Mouse (Mus musculus) thymus, adult 18-20 months (tissue): ENCODE measurements around the gene Hs6st1.
"Not testable (repeated sequence)": the region's sequence is repeated elsewhere in the genome, so short reads cannot be mapped to it uniquely, and the experiment has no call there.

ENCODE experiments used
- DNase-seq, 2 experiments: peaks; one replicate each; pipeline ENCODE4 v3.0.0; 2022; ENCODE audit warnings: mixed read lengths in 2 of 2

Gene Hs6st1

DNA sequence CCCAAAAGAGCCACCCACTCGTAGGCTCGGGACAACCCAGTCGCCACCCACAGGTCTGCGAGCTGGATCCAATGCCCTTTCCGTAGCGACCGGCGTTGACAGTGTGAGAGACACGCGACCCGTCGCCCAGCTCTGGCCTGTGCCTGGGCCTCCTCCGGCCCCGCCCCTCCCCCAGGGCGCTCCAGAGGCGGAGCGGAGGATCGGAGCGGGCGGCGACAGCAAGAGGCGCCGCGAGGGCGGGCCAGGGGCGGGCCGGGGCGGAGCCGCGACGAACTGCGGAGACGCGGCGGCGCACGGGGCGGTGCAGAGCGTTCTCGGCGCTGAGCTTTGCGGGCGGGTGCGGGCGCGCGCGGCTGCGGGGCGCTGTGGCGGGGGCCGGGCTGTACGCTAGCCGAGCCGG, at the start of gene Hs6st1:
TSS of gene Hs6st1 (plus strand) at position 325 of the 400 bp plus-strand sequence.
- DNase-seq = peak; percentile 85 to 87

- no peak for DNase-seq
These were observed 49.6 kb upstream of the Hs6st1 start for GRCm38 (mm10) chr1:36018617-36019016.

DNA sequence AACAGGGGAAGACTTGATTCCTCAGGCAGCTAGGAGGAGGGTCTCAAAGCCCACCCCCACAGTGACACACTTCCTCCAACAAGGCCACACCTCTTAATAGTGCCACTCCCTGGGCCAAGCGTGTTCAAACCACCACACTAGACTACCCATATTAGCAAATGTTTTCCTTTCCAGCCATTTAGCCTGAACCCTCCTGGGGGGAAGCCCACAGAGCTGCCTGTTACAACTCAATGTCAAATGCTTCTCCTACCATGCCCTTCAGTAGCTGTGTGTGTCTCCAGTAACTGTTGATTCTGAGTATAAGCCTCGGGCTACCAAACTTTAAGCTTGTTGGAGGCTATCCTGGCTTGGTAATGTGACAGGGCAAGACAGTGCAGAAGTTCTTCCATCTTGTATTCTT, 49.0 kb upstream of the Hs6st1 start:
- DNase-seq = no peak

- no peak for DNase-seq
These were observed 47.9 kb upstream of the Hs6st1 start for GRCm38 (mm10) chr1:36020315-36020714.

DNA sequence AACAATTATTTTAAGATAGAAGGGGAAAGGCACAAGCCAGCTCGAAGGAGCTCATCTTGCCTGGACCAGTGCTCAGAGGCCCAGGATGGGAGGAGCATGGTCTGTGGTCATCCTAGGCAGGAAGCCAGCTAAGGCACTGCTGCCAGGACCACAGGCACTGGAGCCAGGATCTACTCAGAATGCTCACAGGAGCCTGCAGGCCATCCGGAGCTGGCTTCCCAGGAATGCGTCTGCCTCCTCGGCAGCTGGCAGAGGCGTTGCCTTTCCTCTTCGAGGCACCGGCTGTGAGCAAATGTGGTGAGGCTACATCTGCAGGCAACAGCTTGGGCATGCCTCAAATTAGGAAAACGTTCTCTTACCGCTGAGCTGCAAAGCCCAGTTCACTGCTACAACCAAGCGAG, 37.8 kb upstream of the Hs6st1 start:
- DNase-seq = no peak

- DNase-seq = no peak
These were observed 29.4 kb upstream of the Hs6st1 start for GRCm38 (mm10) chr1:36038769-36039168.

- no peak for DNase-seq
These were observed 26.1 kb upstream of the Hs6st1 start for GRCm38 (mm10) chr1:36042072-36042471.

DNA sequence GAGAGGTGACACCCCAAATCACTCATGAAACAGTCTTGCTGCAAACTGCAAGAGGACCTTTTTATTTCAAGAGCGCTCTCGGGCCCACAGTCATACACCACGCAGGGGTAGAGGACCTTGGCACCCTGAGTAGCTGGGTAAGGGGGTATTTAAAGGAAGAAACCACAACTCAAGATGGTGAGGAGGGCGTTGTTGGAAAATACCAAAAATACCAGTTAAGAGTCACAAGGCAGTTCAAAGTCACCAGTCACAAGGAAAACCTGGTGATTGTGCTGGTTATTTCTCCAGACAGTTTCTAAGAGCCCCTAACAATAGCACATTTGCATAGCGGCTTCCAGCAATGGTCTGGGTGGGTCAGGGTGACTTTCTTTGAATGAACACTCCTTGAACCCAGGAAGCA, 24.4 kb upstream of the Hs6st1 start:
- not testable (repeated sequence) for DNase-seq

- no peak for DNase-seq
These were observed 23.9 kb upstream of the Hs6st1 start for GRCm38 (mm10) chr1:36044288-36044687.

- DNase-seq = no peak
These were observed 15.5 kb upstream of the Hs6st1 start for GRCm38 (mm10) chr1:36052672-36053071.

DNA sequence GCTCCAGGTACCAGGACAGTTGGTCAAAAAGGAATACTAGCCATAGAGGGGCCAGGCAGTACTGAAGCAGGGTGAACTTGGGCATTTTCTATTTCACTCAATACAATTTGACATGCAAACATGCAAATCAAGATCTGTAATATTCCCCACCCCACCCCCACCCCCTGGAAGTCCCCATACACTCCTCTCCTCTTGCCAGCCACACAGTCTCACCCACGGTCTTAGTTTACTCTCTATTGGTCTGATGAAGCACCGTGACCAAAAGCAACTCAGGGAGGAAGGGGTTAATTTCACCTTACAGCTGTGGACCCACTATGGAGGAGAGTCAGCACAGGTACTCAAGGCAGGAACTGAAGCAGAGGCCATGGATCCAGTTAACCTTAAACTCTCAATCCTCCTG, 14.6 kb upstream of the Hs6st1 start:
- DNase-seq = no peak

GRCm38 (mm10) chr1:36054182-36054966, 13.8 kb upstream of the Hs6st1 start:
- DNase-seq = no peak

DNA sequence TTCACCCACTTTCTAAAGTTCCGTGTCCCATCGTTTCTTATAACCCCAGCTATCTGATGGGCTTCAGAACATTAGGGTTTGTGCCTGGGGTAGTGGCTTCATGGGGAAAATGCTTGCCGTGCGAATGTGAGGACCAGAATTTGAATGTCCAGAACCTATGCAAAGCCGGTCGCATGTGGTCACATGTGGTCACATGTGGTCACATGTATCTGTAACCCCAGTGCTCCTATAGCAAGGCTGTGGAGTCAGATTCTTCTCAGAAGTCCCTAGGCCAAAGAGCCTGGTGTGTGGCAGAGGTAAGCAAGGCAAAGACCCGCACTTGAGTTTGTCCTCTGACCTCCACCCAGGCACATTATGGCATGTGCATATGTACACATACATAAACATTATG, 13.2 kb upstream of the Hs6st1 start:
- no peak for DNase-seq

- no peak for DNase-seq
These were observed 8.8 kb upstream of the Hs6st1 start for GRCm38 (mm10) chr1:36059351-36059750.

- DNase-seq = no peak
These were observed 7.9 kb upstream of the Hs6st1 start for GRCm38 (mm10) chr1:36059959-36060953.

DNA sequence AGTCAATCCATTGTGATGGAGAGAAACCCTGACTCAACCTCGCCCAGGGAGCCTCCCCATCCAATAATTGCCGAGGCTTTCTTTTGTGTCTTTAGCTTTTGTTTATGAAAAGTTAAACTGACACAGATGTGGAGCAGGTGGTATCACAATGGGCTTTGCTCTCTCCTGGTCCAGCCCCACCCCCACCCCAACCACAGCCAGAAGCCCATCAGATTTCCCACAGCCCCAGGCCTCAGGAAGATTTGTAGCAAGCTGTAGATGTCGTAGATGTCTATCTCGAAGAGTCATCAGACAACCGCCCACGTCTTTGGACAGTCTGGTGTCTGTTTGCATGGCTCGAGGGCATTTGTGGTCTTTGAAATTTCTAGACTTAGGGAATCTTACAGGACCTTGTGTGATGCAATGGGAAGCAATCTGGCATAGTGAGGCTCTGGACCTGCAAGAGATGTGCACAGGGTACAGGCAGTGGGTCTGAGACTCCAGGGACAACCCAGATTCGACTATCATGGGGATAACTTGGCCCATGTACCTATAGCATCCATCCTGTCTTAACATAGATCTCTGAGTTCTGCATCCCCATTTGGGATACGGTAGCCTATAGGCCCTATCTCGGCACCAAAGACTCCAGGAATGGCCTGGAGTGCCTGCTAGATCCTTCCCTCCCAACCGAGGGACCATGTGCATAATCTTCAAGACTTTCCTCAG, 6.8 kb upstream of the Hs6st1 start:
- no peak for DNase-seq

GRCm38 (mm10) chr1:36062088-36062805, 6.0 kb upstream of the Hs6st1 start:
- DNase-seq = no peak

DNA sequence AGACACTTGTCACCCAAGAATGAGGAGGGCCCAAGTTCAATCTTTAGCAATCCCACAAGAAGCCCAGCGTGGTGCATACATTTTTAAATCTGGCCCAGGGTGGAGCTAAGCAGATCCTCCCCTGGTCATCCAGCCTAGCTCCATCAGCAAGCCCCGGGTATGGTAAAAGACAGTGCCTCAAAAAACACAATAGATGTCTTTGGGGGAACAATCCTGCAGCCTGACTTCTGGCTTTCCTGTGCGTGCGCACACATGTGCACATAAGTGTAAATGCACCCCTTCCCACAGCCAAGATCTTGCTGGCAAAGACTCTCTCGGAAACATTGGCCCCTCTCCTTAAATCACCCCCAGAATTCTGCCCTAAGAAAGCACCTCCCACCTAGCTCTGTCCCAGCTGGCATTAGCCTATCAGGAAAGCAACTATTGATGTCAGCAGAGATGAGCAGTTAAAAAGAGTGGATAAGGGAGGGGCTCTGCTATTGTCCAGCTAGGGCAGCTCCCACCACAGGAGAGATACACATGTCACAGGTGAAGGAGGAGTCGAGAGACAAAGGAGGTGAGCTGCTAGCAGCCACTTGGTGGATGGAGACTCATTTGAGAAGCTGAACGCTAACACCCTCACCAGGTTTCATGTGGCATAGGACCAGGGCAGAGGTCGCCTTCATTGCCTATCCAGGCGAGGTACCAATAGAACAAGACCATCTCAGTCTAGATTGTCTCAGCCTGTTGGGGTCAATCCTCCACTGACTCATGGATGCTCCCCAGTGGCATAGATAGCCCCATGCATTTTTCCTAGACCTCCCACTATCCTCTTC, 5.2 kb upstream of the Hs6st1 start:
- DNase-seq = no peak

DNA sequence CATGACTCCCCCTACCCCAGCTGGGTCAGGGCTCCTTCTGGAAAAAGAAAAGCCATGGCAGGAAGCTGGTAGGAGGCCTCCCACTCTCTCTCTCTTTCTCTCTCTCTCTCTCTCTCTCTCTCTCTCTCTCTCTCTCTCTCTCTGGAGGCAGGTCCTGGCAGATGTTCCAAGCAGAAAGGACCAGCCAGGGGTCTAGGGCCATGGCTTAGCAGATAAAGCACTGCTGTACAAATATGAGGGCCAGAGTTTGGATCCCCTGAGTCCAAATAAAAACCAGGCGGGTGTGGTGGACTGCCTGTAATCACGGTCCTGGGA, 4.6 kb upstream of the Hs6st1 start:
- no peak for DNase-seq

- DNase-seq = no peak
These were observed 4.0 kb upstream of the Hs6st1 start for GRCm38 (mm10) chr1:36064223-36064622.

DNA sequence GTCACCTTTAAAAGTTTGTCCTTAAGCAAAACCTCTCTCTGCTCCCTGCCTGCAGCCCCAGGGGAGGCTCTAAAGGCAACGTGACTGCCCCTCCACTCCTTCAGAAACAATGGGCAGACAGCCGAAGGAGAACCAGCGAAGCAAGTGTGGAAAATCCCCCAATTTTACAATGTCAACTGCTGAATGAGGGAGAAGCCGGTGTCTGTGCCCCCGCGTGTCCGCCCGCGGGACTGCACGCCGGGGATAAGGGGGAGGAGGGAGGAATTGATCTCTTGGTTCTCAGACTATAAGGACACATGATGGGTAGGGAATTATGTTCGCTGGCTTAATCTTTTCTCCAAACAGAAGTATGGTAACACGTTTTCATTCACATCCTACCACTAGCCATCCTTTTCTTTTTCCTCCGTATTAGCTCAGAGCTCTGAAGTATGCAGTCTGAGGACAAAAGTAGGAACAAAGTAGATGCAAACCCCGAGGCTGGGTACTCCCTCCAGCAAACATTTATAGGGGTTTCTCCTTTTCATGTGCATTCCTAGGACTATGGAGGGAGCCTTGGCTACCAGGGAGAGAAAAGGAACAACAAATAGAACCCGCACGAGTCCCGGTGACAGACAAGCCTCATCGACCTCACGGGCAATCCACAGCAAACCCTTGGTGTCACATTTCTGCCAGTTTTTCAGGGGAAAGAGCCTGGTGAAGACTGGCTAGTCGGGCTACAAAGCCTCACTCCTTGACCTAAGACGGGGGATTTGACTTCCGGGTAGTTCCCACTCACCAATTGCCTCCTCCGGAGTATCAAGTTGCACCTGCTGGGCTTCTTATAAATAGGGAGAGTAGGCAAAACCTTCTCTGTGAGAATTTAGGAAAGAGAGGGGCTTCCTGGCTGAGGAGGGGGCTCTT, 3.1 kb upstream of the Hs6st1 start:
- DNase-seq = peak; percentile 82 to 87
